Mouse (Mus musculus) heart, embryonic 16.5 days (tissue): Measurements from ENCODE around the gene Vmn2r6. TPM values are rescaled to one million over a fixed set of nuclear protein-coding genes. Genes with fewer than 3 reads are reported as not detected.
"Not testable (repeated sequence)": the region's sequence is repeated elsewhere in the genome, so short reads cannot be mapped to it uniquely, and the experiment has no call there.

Experiments used
- ATAC-seq: fragments of 200-750 bp; cut with Nextera tagmentation; replicated peaks from 2 replicates; pipeline ENCODE4 v1.8.0; 2017; ENCODE audit warnings: moderate number of reproducible peaks; ENCODE audit not compliant: insufficient read depth, low FRiP score; ENCODE audit errors: extremely low read depth
- H3K27ac ChIP-seq: fragments of 300-500 bp; sonication (generic); 2 replicates; pipeline ENCODE4 v1.5.1; 2014; ENCODE audit warnings: mild to moderate bottlenecking, low read length, control low read depth, moderate library complexity
- H3K27me3 ChIP-seq: fragments of 300-500 bp; sonication (generic); 2 replicates; pipeline ENCODE4 v1.6.1; 2014; ENCODE audit warnings: low read length, mixed read lengths; ENCODE audit not compliant: control insufficient read depth, insufficient read depth
- H3K36me3 ChIP-seq: fragments of 300-500 bp; sonication (generic); 2 replicates; pipeline ENCODE4 v1.6.1; 2014; ENCODE audit not compliant: control insufficient read depth, insufficient read depth
- H3K4me1 ChIP-seq: fragments of 300-500 bp; sonication (generic); 2 replicates; pipeline ENCODE4 v1.6.1; 2014; ENCODE audit warnings: low read length, mixed read lengths; ENCODE audit not compliant: control insufficient read depth, insufficient read depth
- H3K4me2 ChIP-seq: fragments of 300-500 bp; sonication (generic); 2 replicates; pipeline ENCODE4 v1.6.1; 2014; ENCODE audit warnings: low read depth, mild to moderate bottlenecking, control low read depth, low read length
- H3K4me3 ChIP-seq: fragments of 300-500 bp; sonication (generic); 2 replicates; pipeline ENCODE4 v1.5.1; 2014; ENCODE audit warnings: mild to moderate bottlenecking, control low read depth, low read length
- H3K9ac ChIP-seq: fragments of 300-500 bp; sonication (generic); 2 replicates; pipeline ENCODE4 v1.6.1; 2014; ENCODE audit warnings: low read length, control low read depth
- H3K9me3 ChIP-seq: fragments of 300-500 bp; sonication (generic); replicated peaks from 2 replicates; pipeline ENCODE4 v1.6.1; 2016; ENCODE audit warnings: low read length; ENCODE audit not compliant: control insufficient read depth
- WGBS: fragments of 180-500 bp; shearing (Covaris S2); extraction: QIAGEN DNeasy Blood & Tissue Kit; methylation state at CpG from one replicate; pipeline ENCODE4 v1.1.7; 2014; 5-methylcytosine and 5-hydroxymethylcytosine counted together
- polyA plus RNA-seq: library from polyadenylated mRNA; unstranded; fragments of >200 nt; fragmentation: Nextera tagmentation; extraction: Ambion mirVana; gene quantifications from 2 replicates; pipeline ENCODE4 v1.2.1, GENCODE M21; 2015

The Vmn2r6 gene
- not detected in 2 replicates for polyA plus RNA-seq

DNA sequence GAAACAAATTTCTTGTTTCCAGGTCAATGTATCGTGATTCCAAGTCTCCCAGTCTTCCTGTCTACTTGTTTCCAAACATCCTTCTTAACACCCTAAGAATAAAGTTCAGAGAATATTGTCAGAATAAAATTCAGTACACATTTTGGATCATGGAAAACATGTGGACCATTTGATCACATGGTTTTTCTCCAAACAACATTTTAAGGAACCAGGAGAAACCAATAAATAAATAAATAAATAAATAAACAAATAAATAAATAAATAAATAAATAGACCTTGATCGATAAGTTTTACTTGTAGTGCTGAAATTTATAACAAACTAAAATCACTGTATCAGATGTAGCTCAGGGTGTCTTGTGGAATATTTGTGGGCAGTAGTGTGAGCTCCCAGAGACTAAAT lies at the start of gene Vmn2r6:
Vmn2r6 (minus strand) TSS at position 101 of the 400 bp plus-strand sequence.
- H3K36me3 ChIP-seq, H3K4me3 ChIP-seq, H3K9me3 ChIP-seq, H3K9ac ChIP-seq, ATAC-seq, H3K4me2 ChIP-seq, H3K27me3 ChIP-seq, H3K27ac ChIP-seq, H3K4me1 ChIP-seq: not testable (repeated sequence)
- WGBS, result 77% methylated on average over 2 of the region's 2 CpGs

- no peaks in the 10 kb centered on the region for H3K4me1 ChIP-seq
- H3K4me2 ChIP-seq, result no peak overlapping the region
- H3K27me3 ChIP-seq, result no peaks in the 10 kb centered on the region
- peaks cover 4% of the 10 kb centered on the region; the same call in 1 of the 2 replicates for H3K9me3 ChIP-seq
- no peak overlapping the region for H3K9ac ChIP-seq
- 65% methylated on average over 9 of the region's 9 CpGs for WGBS
- no peak overlapping the region for H3K27ac ChIP-seq
- H3K4me3 ChIP-seq, result no peak overlapping the region
- ATAC-seq, result no peak
- H3K36me3 ChIP-seq, result no peaks in the 10 kb centered on the region
Observed at GRCm38 (mm10) chr3:64587618-64588017, 22.0 kb upstream of the Vmn2r6 start.

DNA sequence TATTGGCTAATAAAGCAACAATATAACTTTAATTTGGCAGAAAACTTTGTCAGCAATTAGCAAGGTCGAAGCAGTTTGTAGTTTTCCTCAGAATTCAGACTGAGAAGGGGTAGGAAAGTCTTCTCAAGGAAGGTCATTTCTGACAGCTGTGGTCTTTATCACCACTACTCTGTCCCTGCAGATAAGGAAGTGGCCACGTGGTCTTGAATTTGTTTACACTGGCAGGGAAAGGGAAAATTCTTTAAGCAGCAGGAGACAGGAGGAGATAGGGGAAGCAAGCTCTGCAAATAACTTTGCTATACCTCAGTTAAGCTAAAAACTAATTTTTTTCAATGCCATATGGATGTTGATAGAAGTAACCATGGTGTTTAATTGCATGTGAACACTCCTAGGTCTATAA lies 3.2 kb upstream of the Vmn2r6 start:
- not testable (repeated sequence) for H3K4me3 ChIP-seq, H3K36me3 ChIP-seq, H3K4me1 ChIP-seq, H3K9ac ChIP-seq, H3K27me3 ChIP-seq, H3K9me3 ChIP-seq, H3K4me2 ChIP-seq, H3K27ac ChIP-seq
- WGBS, result 7% methylated on average over 2 of the region's 2 CpGs
- peak; percentile 69 for ATAC-seq

GRCm38 (mm10) chr3:64523585-64523984 lies 42.0 kb downstream of the Vmn2r6 start:
- ATAC-seq, H3K36me3 ChIP-seq, H3K27ac ChIP-seq, H3K27me3 ChIP-seq, H3K4me1 ChIP-seq, H3K4me2 ChIP-seq, H3K9me3 ChIP-seq, H3K9ac ChIP-seq, H3K4me3 ChIP-seq: not testable (repeated sequence)
- WGBS, result 59% methylated on average over 1 of the region's 1 CpGs

DNA sequence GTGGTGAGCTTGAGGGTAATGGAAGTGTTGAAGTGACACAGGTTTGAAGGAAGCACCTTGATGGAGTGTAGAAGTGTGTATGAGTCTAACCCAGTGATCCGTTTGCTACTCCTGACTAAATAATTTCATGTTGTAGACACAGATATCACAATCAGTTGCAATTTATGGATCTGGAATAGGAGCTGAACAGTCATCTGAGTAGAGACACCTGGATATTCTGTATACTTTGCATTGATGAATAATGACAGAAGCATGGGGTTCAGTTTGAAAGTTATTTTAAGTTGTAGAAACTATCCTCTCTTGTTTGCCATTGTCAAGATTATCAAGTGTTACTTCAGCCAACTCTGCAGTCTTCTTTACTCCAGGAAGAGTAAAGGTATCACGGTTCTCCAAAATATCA lies 55.9 kb downstream of the Vmn2r6 start, which contains the start of gene Vmn2r5:
Vmn2r5 (minus strand) TSS at position 101 of the 400 bp plus-strand sequence.
- H3K9me3 ChIP-seq, H3K4me1 ChIP-seq, ATAC-seq, H3K27me3 ChIP-seq, H3K27ac ChIP-seq, H3K36me3 ChIP-seq, H3K4me2 ChIP-seq, H3K9ac ChIP-seq, H3K4me3 ChIP-seq: not testable (repeated sequence)
- WGBS, result no CpG with 5 or more reads among the region's 2 CpGs

Other genes with a start within 250 kb of the Vmn2r6 start
- not detected in 2 replicates for gene Vmn2r4, start 150.5 kb downstream of the Vmn2r6 start, polyA plus RNA-seq
- not detected in 2 replicates for gene Vmn2r5, start 56.0 kb downstream of the Vmn2r6 start, polyA plus RNA-seq